Mouse (Mus musculus): ENCODE data around the gene Pnma1.

Gene Pnma1

DNA sequence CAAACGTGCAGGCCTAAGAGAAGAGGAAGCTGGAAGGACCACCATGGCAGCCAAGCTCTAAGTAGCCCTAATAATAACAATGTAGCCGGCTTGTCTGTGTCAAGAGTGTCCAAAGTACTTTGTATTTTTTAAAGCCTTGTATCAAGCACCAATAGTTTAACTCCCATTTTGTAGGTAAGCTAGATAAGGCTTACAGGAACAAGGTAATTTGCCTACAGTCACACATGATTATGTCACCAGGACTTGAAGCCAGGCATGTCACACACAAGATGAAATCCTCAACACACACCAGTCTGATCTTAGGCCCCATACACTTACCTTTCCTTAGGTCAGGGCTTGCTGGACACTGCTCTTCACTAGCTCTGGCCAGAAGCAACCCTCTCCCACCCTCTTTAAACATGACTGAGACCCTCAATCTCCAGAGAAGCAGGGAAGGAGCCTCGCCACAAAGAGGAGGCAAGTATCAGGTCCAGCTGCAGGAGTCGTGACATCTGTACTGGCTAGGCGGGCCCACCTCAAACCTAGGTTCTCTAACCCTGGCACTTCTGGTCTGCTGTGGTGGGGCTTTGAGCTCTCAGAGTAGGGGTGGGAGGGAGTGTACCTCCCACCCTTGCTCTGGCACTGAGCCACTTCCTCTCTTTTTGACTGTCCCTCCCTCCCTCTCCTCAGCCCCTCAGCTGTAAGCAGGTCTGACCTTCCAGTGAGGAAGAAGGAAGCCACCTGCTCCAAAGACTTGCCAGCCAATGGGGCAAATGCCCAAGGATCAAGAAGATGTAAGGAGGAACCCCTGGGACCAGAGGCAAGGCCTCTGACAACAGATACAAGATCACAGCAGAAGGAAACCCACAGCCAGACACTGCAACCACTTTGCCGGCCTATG, 28.8 kb upstream of the Pnma1 start:
- DNase-seq = peak; percentile 61

DNA sequence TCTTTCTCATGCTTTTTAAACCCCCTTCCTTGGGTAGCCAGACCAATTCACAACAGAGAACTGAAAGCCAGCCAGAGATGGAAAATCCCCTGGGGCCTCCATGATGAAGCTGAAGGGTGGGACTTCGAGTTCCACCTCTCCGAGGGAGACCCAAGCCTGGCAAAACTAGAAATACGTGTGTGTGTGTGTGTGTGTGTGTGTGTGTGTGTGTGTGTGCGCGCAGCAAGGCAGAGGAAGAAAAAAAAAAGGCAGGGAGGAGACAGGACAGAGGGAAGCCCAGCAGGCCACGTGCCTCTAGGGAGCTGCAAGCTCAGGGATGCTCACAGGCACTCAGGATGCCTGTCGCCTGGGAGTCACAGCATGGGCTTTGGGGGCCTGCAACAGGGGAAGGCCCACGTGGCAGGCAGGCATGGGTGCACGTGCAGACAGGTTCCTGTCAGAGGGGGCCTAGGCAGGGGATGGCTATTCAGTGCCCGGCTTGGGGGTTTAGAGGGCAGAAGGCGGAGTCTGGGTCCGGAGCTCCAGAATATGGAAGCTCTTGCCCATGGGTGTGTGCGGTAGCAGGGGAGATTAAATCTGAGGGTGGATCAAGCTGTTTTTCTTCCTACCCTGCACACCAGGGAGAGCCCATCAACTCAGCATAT, 28.0 kb upstream of the Pnma1 start:
- DNase-seq = peak; percentile 79

DNA sequence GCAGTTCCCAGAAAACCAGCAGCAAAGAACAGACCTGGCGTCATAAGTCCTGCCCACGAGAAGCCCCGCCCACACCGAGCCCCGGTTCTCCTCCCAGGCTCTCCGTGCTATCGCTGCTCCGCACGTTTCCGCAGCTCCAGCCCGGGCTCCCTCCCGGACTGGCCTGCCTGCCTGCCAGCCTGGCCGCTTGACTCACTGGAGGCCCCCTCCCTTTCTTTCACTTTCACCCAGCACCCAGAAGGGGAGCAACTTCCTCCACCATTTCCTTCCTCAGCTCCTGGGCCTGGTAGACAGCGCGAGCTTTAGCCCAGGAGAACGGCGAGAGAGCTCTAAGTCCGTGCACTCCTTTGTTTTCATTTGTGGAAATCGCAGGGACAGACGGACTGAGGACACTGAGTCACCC, 27.4 kb upstream of the Pnma1 start:
- peak; percentile 80 for DNase-seq

DNA sequence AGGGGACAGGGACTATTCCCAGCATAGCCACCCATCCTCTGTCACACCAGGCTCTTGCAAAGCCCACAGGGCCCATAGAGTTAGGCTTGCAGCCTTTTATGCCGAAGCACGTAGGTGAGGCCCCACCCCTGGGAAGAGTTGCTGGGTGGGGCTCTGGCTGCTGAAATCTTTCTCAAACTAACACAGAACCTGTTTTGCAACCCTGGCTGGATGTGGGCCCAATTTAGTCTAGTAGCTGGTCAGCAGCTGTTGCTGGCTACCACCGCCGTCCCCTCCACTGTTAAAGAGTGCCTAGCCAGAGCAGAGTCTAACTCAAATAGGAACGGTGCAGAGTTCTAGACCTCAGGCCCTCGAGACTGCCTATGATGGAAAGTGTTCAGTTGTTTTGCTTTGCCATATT, 26.6 kb upstream of the Pnma1 start:
- DNase-seq = no peak

DNA sequence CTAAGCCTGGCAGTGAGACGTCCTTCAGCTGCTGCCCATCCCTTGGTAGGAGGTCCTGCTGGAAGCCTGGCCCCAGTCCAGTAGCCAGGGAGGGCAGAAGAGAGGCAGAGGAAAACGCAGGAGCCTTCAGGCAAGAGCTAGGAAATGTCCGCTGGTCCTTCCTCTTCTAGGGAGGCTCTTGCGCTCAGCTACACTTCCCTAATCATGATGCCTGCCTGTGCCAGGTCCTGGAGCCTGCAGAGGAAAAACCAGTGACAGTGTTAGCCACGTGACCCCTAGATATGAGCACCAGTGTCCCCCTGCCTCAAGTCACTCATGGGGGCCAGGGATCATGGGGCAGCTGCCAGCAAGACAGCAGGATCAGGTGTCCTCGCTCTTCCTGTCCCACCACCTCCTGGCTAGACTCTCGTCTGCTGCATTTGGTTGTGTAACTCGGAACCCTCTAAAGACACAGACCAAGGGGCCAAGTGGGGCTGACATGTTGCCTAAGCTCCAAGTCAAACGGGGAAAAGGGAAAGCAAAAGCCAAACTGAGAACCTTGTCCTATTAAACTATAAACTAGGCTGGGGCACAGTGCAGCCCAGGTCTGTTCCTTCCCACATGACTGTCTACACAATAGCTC, 26.0 kb upstream of the Pnma1 start:
- DNase-seq = no peak

DNA sequence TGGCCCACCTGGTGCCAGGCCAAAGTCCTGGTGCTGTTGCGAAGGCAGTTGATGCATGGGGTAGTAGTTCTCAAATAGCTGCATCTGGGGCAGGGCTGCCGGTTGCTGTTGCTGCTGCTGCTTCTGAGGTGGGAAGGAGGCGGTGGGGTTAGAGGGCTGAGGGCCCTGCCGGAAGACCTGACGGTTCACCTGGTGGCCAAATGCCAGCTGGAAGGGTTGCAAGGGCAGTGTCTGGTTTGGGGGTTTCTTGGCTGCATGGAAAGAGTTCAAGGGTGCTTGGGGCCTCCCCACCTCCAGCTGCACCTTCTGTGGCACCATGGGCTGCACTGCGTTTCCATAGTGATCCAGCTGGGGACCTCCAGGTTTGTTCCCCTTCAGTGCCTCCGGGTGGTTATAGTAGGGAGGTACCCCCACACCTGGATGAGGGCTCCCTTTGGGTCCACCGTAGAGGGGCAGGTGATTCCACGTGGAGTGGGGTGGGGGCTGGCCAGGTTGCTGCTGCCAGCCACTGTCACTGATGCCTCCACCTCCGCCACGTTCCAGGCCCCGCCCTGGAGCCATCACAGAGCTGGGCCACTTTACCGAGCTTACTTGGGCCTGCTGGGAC, 25.1 kb upstream of the Pnma1 start:
- no peak for DNase-seq

DNA sequence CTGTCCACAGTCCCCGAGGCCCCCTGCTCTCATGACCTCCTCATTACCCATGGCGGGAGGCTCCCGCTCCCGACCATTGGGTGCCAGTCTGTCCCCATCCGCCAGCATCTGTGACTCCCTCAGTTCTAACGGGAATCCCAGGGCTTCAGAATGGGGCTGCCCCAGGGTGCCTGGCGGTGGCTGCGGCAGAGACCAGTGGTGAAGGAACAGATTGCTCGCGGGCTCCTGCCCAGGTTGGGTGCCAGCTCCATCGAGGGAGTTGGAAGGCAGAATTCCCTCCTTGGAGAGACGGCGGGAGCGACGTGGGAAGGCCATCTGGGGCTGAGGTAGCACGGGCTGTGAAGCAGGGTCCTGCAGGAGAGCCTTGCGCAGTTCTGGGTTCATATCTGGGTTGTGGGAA, 24.6 kb upstream of the Pnma1 start:
- no peak for DNase-seq

DNA sequence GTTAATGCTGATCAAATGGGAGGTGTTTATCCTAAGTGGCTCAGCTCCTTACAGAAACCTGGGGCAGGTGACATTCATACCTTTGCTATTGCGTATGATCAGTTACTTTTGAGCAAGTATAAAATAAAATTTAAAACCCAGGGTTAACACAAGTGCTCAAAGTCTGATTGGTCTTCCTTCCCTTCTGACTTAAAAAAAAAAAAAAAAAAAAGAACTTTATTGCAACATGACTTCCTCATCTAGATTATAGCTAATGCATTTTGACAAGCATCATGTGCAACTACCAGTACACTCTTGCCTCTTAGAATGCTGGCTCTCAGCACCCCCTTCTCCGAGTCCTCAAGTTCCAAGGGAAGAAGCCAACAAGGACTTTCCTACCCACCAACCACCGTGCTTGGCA, 23.9 kb upstream of the Pnma1 start:
- no peak for DNase-seq

DNA sequence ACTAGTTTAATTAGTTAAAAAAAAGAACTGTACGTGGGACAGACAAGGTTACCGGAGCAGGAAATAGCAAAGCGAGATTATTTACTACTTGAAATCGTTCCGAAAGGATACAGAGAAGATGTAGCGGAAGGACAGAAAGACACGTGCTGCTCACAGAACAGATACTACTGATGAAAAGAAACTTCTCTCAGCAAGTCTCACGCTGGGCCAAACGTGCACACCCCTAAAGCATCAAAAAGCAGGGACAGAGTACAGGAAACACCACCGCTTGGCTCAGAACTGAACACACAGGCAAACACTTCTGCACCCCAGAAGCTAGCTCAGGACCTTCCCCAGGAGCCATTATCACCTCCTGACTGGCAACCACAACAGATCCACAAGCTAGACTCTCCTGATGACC, 22.3 kb upstream of the Pnma1 start:
- no peak for DNase-seq

DNA sequence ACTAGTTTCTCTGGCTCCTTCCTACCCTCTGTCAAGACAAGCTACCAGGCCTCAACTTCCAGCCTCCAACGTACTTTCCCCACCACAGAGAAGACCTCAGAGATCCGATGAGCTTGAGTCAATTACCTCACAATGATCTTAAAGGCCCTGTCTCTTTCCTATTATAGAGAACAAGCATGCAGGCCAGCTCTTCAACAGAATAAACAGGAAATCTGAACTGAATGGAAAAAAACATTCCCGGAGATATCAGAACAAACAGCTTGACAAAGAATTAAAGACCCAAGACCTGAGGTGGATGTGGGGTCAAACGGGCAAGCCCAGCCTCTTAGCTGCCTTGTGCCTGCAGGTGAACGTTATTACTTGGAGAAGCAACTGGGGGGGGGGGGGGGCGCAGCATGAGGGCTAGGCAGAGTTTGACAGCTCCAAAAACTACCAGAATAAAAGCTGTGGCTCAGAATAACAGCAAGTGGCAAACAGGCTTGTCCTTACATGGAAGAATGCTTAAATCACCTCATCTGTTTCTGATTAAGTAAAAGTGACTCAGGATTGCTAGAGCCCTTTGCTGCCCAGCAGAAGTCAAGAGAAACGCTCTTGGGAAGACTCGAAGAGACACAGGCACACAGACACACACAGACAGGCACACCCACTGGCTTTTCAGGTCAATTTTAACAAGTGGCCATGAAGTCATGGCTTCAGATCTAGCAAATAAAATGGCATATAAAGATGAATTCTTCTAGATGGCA, 17.5 kb upstream of the Pnma1 start:
- DNase-seq = no peak

DNA sequence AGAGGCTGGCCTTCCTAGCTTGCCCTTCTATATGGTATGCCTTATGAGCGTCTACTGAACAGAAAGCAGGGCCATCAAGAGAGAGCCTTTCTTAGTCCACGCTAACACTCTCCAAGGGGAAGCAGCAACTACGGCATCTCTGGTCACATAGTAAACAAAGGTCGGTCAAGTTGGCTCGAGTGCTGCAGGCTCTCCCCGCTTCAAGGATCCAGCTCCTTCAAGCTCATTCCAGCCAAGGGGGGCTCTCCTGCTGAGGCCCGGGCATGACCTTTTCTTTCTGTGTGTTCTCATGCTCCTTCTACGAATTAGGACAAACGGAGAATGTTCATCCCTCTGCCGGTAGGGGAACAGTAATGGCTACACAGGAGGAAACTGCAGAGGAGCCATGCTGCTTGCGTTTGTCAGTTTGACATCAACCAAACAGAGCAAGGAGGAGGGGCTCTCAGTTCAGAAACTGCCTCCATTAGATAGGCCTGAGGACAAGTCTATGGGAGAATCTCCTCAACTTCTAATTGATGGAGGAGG, 15.4 kb upstream of the Pnma1 start:
- DNase-seq = no peak

DNA sequence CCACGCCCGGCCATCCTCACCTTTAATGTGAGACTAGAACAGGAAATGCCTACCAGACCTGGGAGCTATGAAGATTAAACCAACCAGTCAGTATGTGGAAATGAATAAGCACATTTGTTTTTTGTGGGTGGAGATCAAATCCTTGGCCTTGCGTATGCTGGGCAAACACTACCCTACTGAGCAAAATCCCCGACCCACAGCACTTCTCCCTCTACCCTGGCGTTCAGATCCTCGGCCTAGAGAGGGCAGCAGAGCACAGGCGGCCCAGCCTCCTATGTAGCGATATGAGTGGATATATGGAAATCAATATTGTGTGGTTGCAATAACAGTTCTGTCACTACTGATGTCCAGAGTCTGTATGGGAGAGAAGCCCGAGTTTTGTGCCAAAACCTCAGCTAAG, 14.8 kb upstream of the Pnma1 start:
- peak; percentile 46 for DNase-seq

DNA sequence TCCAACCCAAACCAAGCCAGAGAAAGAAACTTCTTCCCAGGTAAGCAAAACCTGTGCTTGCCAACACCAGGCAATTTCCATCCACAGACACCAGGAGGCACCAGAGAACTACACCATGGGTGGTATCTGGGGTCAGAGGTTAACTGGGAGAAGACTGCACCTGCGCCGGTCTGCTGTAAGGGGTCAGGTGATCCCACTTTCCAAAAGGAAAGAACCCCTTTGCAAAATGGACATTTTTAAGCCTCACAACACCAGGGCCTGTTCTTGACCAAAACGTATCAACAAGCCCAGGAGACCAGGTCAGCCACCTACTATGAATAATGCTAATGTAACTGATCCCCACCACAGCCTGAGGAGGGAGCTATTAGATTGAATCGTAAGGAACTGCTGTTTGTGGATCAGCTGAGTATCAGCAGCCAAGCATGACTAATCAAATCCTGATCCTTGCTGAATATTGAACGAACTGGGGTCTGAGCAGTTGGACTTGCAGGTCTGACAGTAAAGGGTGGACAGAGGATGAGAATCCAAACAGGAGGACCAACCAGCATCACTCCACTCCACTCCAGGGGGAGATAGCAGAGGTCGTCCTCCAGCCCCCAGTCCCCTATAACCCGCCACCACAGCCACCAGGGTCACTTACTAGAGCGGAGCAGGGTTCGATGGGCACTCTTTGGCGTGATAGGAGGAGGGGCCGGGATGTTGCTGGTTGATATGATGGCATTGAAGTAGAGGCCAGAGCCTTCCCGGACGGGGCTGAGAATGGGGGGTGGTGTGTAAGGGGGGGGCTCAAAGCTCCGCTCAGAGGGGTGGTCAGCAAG, 13.5 kb upstream of the Pnma1 start:
- peak; percentile 63 for DNase-seq

DNA sequence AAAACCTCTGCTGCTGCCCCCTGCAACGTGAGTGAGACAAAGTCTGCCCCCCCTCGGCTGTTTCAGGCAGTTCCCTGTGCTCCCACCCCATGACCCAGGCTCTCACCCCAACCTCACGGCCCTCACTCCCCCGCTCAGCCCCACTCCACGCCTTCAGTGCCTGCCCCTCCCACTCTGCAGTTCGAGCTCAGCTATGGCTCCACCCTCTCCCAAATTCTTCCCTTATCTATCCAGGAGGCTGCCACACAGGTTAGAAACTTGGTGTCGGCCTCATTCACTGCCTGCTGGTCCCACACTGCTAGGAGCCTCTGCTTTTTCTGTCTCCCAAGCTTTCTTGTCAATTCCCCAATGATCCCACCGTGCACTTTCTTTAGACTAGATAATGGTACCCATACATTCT, 12.8 kb upstream of the Pnma1 start:
- no peak for DNase-seq

DNA sequence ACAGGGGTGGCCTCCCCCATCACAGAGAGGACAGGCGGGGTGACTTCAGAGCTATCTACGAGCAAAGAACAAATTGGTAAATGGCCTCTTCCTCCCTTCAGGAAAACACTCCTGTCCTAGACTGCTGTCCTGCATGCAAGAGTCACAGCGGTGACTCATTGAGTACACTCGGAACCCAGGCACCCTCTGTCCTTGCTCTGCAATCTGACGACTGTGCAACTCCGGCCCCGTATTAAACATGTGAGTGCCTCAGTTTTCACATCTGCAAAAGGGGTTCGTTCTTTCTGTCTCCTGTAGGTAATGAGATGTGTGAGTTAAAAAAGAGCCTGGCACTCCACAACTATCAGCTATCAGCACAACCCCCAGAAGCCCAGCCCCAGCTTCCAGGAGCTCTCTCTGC, 12.2 kb upstream of the Pnma1 start:
- DNase-seq = no peak

DNA sequence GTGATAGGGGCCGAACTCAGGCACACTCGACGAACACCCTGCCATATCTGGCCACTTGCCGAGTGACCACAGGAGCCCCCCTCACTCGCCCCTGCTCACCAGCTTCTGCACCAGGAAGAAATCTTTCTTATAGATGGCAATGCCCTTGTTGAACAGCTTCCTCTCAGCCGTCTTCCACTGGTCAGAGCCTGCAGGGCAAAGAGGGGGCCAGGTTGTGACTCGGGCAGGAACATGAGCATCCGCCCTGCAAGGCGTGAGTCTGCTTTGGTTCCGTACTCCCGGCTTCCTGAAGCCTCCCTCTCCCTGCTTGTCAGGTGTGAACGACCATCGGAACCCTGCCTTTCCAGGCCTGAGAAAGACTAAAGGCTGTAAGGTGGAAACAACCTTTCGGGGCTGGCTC, 9.9 kb upstream of the Pnma1 start:
- no peak for DNase-seq

DNA sequence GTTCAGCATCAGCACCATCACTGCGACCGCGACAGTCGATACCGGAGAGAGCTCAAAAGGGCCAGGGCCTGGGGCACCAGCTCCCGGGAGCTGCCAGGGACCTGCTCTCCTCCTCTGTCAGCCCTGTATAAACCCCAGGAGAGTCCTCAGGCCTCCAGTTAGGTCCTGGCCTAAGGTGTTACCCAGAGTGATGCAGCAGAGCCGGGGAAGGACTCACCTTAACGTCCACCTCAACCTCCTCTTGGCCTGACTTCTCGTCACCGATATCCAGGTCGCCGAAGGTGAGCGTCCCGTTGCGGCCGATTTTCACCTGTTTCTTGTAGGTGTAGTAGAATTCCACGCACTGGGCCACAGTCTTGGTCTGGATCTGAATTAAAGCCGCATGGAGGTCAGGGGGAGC, 7.9 kb upstream of the Pnma1 start:
- DNase-seq = no peak

DNA sequence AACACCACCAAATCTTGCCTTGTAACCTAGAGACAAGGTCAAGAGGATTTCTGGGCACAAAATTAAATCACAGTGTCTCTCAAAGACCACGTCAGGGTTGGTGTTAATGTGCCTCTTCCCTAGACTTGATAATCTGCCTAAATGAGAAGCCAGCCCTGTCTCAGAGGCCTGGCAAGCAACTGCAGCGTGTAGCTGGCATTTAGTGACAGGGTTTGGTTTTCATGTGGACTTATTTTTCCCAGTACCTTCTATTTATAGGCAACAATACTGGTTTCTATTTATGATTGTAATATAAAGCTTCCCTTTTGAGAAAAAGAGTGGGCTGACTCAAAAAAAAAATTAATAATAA, 7.2 kb upstream of the Pnma1 start:
- DNase-seq = no peak

DNA sequence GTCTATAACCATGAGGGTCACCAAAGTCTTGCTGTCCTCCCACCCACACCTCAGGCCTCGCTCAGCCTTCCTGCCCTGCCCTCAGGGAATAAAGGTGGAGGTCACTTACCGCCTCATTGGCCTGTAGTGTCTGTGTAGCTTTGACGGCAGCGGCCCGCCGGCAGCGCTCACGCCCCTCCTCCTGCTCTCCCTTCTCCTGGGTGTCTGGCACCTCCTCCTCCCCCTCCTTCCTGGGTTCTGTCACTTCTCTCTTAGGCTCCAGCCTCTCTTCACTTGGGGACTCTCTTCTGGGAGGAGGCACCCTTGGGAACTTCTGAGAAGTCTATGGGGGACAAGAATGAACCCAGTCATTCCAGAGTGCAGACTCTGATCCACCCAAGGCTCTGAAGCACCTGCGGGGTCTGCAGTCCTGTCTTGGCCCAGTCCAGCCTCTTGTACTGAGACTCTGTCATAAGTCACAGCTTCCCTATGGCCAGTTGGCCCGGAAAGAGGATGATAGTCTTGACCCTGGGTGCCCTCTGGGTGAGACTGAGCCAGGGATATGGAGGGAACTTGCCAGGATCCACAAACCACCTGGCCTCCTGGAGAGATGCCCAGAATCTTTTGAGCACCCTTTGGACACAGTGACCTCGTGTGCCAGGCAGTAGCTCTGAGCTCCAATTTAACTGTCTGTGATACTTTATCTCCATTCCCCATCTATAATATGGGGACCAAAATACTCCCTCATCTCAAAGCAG, 6.7 kb upstream of the Pnma1 start:
- DNase-seq = no peak

DNA sequence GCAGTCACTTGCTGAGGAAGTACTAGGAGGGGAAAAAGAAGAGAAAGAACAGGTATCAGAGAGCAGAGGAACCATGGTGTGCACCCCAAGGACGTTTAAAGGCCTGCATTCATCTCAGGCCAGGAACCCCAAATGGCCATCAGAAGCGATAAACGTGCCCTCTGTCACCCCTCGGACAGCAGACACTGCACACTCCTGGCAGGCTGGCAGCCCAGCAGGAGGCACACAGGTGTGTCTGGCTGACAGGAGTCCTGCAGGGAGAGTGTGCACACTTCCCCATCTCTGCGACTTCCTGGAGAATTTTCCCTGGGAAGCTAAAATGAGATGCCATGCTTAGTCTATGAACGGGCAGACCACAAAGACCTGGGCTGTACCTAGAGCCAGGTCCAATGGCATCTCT, 5.1 kb upstream of the Pnma1 start:
- no peak for DNase-seq

Measured in retina, postnatal 1 day (tissue).